Mouse (Mus musculus) olfactory bulb, adult 2 months (tissue): ENCODE results near the gene Tmem88. TPM values are rescaled to one million over a fixed set of nuclear protein-coding genes. Genes with fewer than 3 reads are reported as not detected.

Experiments
- H3K27ac ChIP-seq: fragments of 200-500 bp; 2 replicates; pipeline ENCODE4 v1.5.1; 2012; ENCODE audit warnings: low read depth, low read length; ENCODE audit not compliant: insufficient read depth
- H3K4me1 ChIP-seq: fragments of 200-500 bp; 2 replicates; pipeline ENCODE4 v1.6.1; 2012; ENCODE audit warnings: low read length; ENCODE audit not compliant: control insufficient read depth, insufficient read depth
- H3K4me3 ChIP-seq: fragments of 200-500 bp; 2 replicates; pipeline ENCODE4 v1.5.1; 2012; ENCODE audit warnings: mild to moderate bottlenecking, low read depth, low read length, moderate library complexity; ENCODE audit not compliant: insufficient read depth
- CTCF ChIP-seq: fragments of 200-500 bp; IDR thresholded peaks from 2 replicates; pipeline ENCODE4 v1.5.1; 2012; ENCODE audit warnings: low read depth, mild to moderate bottlenecking, low read length, moderate library complexity; ENCODE audit not compliant: insufficient read depth
- POLR2A ChIP-seq: fragments of 200-500 bp; IDR thresholded peaks from 2 replicates; pipeline ENCODE4 v1.6.1; 2012; ENCODE audit warnings: mild to moderate bottlenecking, low read depth, low read length, moderate library complexity; ENCODE audit not compliant: insufficient read depth
- WGBS: fragments of 180-500 bp; shearing (Covaris S2); methylation state at CpG from one replicate; pipeline ENCODE4 v1.1.7; 2018; 5-methylcytosine and 5-hydroxymethylcytosine counted together
- polyA plus RNA-seq: library from polyadenylated mRNA; stranded (reverse); fragments of >200 nt; gene quantifications from 2 replicates; pipeline ENCODE4 v1.2.4, GENCODE M21; 2012; ENCODE audit warnings: low replicate concordance; ENCODE audit not compliant: missing spikeins, insufficient read depth, insufficient read length

The Tmem88 gene
- polyA plus RNA-seq, 1 experiment = not detected

- Histone ChIP-seq H3K4me1 (peaks cover 16% of the 10 kb centered on the region), H3K4me3 (no peak overlapping the region), H3K27ac (no peak overlapping the region)
- WGBS = 70% methylated on average over 4 of the region's 4 CpGs
- TF ChIP-seq POLR2A = no peak
- TF ChIP-seq CTCF = no peak
Observed at GRCm38 (mm10) chr11:69375646-69376045, 22.4 kb downstream of the Tmem88 start.

- H3K27ac ChIP-seq = no peak overlapping the region
- WGBS = 93% methylated on average over 16 of the region's 16 CpGs
- H3K4me3 ChIP-seq = no peak overlapping the region
- peaks cover 16% of the 10 kb centered on the region for H3K4me1 ChIP-seq
- TF ChIP-seq CTCF (no peak), POLR2A (no peak)
Observed at GRCm38 (mm10) chr11:69373223-69373965, 24.6 kb downstream of the Tmem88 start.

GRCm38 (mm10) chr11:69372780-69373170 is 25.3 kb downstream of the Tmem88 start:
- Histone ChIP-seq H3K4me1 (peaks cover 18% of the 10 kb centered on the region), H3K4me3 (no peak overlapping the region), H3K27ac (no peak overlapping the region)
- WGBS = 62% methylated on average over 3 of the region's 3 CpGs
- TF ChIP-seq POLR2A (no peak), CTCF (no peak)

GRCm38 (mm10) chr11:69372056-69372779 is 25.8 kb downstream of the Tmem88 start:
- Histone ChIP-seq H3K27ac (peak overlapping the region; percentile 10; the same call in 1 of the 2 replicates), H3K4me1 (peaks cover 19% of the 10 kb centered on the region), H3K4me3 (no peak overlapping the region)
- 39% methylated on average over 12 of the region's 12 CpGs for WGBS
- TF ChIP-seq CTCF = no peak
- TF ChIP-seq POLR2A = no peak

- 35% methylated on average over 12 of the region's 12 CpGs for WGBS
- Histone ChIP-seq H3K4me1 (peaks cover 19% of the 10 kb centered on the region), H3K27ac (peak overlapping the region; percentile 10; the same call in 1 of the 2 replicates), H3K4me3 (no peak overlapping the region)
- TF ChIP-seq POLR2A = no peak
- TF ChIP-seq CTCF = no peak
Observed at GRCm38 (mm10) chr11:69371601-69372000, 26.4 kb downstream of the Tmem88 start.

- WGBS = 30% methylated on average over 9 of the region's 9 CpGs
- Histone ChIP-seq H3K4me1 (peaks cover 23% of the 10 kb centered on the region), H3K27ac (peak overlapping the region; percentile 10; the same call in 1 of the 2 replicates), H3K4me3 (no peak overlapping the region)
- TF ChIP-seq CTCF = no peak
Observed at GRCm38 (mm10) chr11:69370817-69371215, 27.2 kb downstream of the Tmem88 start.

GRCm38 (mm10) chr11:69369990-69370816 is 27.8 kb downstream of the Tmem88 start:
- no peak for TF ChIP-seq CTCF
- no peak for TF ChIP-seq POLR2A
- 21% methylated on average over 2 of the region's 2 CpGs for WGBS
- peaks cover 30% of the 10 kb centered on the region for H3K4me1 ChIP-seq
- H3K4me3 ChIP-seq = no peak overlapping the region
- peak overlapping the region; percentile 48 for H3K27ac ChIP-seq

GRCm38 (mm10) chr11:69369215-69369989 is 28.6 kb downstream of the Tmem88 start, which contains the start of gene Chd3:
TSS of gene Chd3 (minus strand) at chr11:69369406.
- Histone ChIP-seq H3K4me3 (peak within 1 kb of the TSS; percentile 65), H3K4me1 (peaks cover 38% of the 10 kb centered on the region), H3K27ac (peak within 1 kb of the TSS; percentile 98)
- TF ChIP-seq CTCF = no peak
- no peak for TF ChIP-seq POLR2A
- WGBS = under 1% methylated on average over 13 of the region's 34 CpGs
